Comparison of ENCODE assay signal across 23 mouse cellular contexts in the genomic region with DNA sequence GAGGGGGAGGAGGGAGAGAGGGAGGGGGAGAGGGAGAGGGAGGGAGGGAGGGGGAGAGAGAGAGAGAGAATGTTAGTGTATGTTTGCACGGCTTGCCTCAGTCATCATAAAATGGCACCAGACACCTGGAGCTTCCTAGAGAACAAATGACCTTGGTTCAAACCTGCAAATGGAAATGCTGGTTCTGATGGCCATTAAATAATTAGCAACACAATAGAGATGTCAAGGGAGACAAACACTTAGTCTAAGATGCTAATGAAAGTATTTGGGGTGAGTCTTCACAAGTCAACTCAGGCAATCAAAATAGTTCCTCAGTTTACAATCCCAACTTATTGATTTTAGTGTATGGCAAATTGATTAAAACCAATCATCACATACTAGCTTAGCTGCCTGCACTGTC.
"Had no signal": no experiment of that assay in that cellular context is flagged by ENCODE, and none has a peak within 500 bp of the region (broad histone marks: within the 10 kb centered on the region; RNA-seq: fewer than 3 reads in every experiment).

No protein-coding gene starts in this region.

- H3K36me3 ChIP-seq: hindbrain, embryonic 13.5 days; hindbrain, embryonic 15.5 days; kidney, embryonic 15.5 days; limb, embryonic 13.5 days; limb, embryonic 15.5 days; liver, embryonic 12.5 days had no signal

- H3K4me1 ChIP-seq: hindbrain, embryonic 13.5 days; hindbrain, embryonic 15.5 days; kidney, embryonic 15.5 days; limb, embryonic 13.5 days; limb, embryonic 15.5 days; liver, embryonic 12.5 days had no signal

- H3K27ac ChIP-seq: gastrocnemius, adult 2 months; heart, adult 2 months; hindbrain, embryonic 13.5 days; hindbrain, embryonic 15.5 days; hindbrain, postnatal 0 days; kidney, embryonic 15.5 days; kidney, postnatal 0 days; limb, embryonic 13.5 days; limb, embryonic 15.5 days; liver, embryonic 12.5 days; liver, embryonic 14.5 days had no signal

- H3K9ac ChIP-seq: hindbrain, embryonic 13.5 days; hindbrain, embryonic 15.5 days; kidney, embryonic 15.5 days; limb, embryonic 13.5 days; limb, embryonic 15.5 days; liver, embryonic 12.5 days; liver, embryonic 14.5 days had no signal

- DNase-seq: gastrocnemius, adult 2 months; gastrocnemius, postnatal 14 days; gastrocnemius, postnatal 36 days; heart, adult 11 months; heart, adult 2 months; heart, postnatal 10 days; kidney, adult 11 months; kidney, adult 2 months; kidney, adult 9 months; kidney, postnatal 14 days; kidney, postnatal 36 days; layer of hippocampus, adult 9-11 months; layer of hippocampus, postnatal 36 days; left cerebral cortex, postnatal 4 days had no signal

- H3K9me3 ChIP-seq: hindbrain, embryonic 13.5 days; hindbrain, embryonic 15.5 days; kidney, embryonic 15.5 days; limb, embryonic 13.5 days; limb, embryonic 15.5 days; liver, embryonic 12.5 days had no signal

- H3K4me3 ChIP-seq: gastrocnemius, adult 2 months; heart, adult 2 months; hindbrain, embryonic 13.5 days; hindbrain, embryonic 15.5 days; kidney, embryonic 15.5 days; limb, embryonic 13.5 days; limb, embryonic 15.5 days; liver, embryonic 12.5 days had no signal
